Mouse (Mus musculus) kidney, embryonic 14.5 days (tissue): ENCODE measurements around the gene Pnma1. TPM values are rescaled to one million over a fixed set of nuclear protein-coding genes. Genes with fewer than 3 reads are reported as not detected.
A peak's percentile ranks its signal among the peaks of the same experiment; 100 is the strongest.
"Not testable (repeated sequence)": the region's sequence is repeated elsewhere in the genome, so short reads cannot be mapped to it uniquely, and the experiment has no call there.

Source experiments
- ATAC-seq: fragments of 200-750 bp; cut with Nextera tagmentation; 2 replicates; pipeline ENCODE4 v1.8.0; 2017; ENCODE audit warnings: moderate number of reproducible peaks, mild to moderate bottlenecking, moderate TSS enrichment, moderate library complexity; ENCODE audit not compliant: low FRiP score, low TSS enrichment
- H3K27ac ChIP-seq: fragments of 300-500 bp; sonication (generic); 2 replicates; pipeline ENCODE4 v1.5.1; 2014; ENCODE audit warnings: low read depth, mild to moderate bottlenecking, low read length, moderate library complexity, mixed read lengths
- H3K27me3 ChIP-seq: fragments of 300-500 bp; sonication (generic); 2 replicates; pipeline ENCODE4 v1.6.1; 2014; ENCODE audit warnings: mild to moderate bottlenecking, low read length; ENCODE audit not compliant: control insufficient read depth, insufficient read depth
- H3K36me3 ChIP-seq: fragments of 300-500 bp; sonication (generic); 2 replicates; pipeline ENCODE4 v1.6.1; 2014; ENCODE audit warnings: low read length, mixed read lengths; ENCODE audit not compliant: control insufficient read depth, insufficient read depth
- H3K4me1 ChIP-seq: fragments of 300-500 bp; sonication (generic); 2 replicates; pipeline ENCODE4 v1.6.1; 2014; ENCODE audit warnings: low read length, mixed read lengths; ENCODE audit not compliant: control insufficient read depth, insufficient read depth
- H3K4me2 ChIP-seq: fragments of 300-500 bp; sonication (generic); replicated peaks from 2 replicates; pipeline ENCODE4 v1.6.1; 2014; ENCODE audit warnings: low read depth, mild to moderate bottlenecking, low read length
- H3K4me3 ChIP-seq: fragments of 300-500 bp; sonication (generic); 2 replicates; pipeline ENCODE4 v1.5.1; 2014; ENCODE audit warnings: mild to moderate bottlenecking, low read length
- H3K9ac ChIP-seq: fragments of 300-500 bp; sonication (generic); 2 replicates; pipeline ENCODE4 v1.6.1; 2014; ENCODE audit warnings: low read depth, mild to moderate bottlenecking, low read length, moderate library complexity
- H3K9me3 ChIP-seq: fragments of 300-500 bp; sonication (generic); 2 replicates; pipeline ENCODE4 v1.6.1; 2016; ENCODE audit warnings: low read length; ENCODE audit not compliant: control insufficient read depth
- WGBS: fragments of 180-500 bp; shearing (Covaris S2); extraction: QIAGEN DNeasy Blood & Tissue Kit; methylation state at CpG from one replicate; pipeline ENCODE4 v1.1.7; 2014; 5-methylcytosine and 5-hydroxymethylcytosine counted together
- polyA plus RNA-seq: library from polyadenylated mRNA; unstranded; fragments of >200 nt; fragmentation: Nextera tagmentation; extraction: Ambion mirVana; gene quantifications from 2 replicates; pipeline ENCODE4 v1.2.1, GENCODE M21; 2014

The Pnma1 gene
- polyA plus RNA-seq, 1 experiment from 2014 or later, result 0.51 TPM

DNA sequence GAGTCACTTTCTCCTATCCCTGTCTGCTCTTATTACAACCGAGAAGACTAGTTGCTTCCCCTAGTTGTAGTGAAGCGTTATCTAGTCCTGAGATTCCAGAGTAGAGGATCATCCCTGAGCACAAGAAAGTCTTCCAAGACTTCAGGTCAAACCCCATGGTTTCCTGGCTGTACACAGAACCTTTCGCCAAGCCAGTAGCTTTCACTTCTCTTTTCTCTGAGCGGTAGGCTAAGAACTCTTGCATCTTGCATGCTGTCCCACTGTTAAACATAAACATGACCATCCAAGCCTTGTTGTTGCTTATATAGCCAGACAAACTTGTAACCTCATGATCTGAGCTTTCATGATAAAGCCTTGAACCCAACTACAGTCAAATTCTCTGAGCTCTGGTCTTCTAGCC lies 37.5 kb downstream of the Pnma1 start:
- Histone ChIP-seq H3K27ac (no peak overlapping the region), H3K4me3 (no peak overlapping the region), H3K9me3 (no peaks in the 10 kb centered on the region), H3K9ac (no peak overlapping the region), H3K27me3 (no peaks in the 10 kb centered on the region), H3K36me3 (no peaks in the 10 kb centered on the region), H3K4me2 (no peak overlapping the region), H3K4me1 (peaks cover 8% of the 10 kb centered on the region; the same call in 1 of the 2 replicates)
- WGBS, result 93% methylated on average over 4 of the region's 4 CpGs
- ATAC-seq, result no peak

- no peak for ATAC-seq
- Histone ChIP-seq H3K27me3 (no peaks in the 10 kb centered on the region), H3K36me3 (no peaks in the 10 kb centered on the region), H3K4me2 (no peak overlapping the region), H3K4me1 (peaks cover 4% of the 10 kb centered on the region; the same call in 1 of the 2 replicates), H3K27ac (no peak overlapping the region), H3K9me3 (no peaks in the 10 kb centered on the region), H3K9ac (no peak overlapping the region), H3K4me3 (no peak overlapping the region)
- 69% methylated on average over 1 of the region's 1 CpGs for WGBS
Measured at GRCm38 (mm10) chr12:84109924-84110323, 38.4 kb downstream of the Pnma1 start.

- no peak overlapping the region for H3K27ac ChIP-seq
- H3K4me2 ChIP-seq, result no peak overlapping the region
- no peaks in the 10 kb centered on the region for H3K27me3 ChIP-seq
- H3K4me1 ChIP-seq, result no peaks in the 10 kb centered on the region
- WGBS, result 78% methylated on average over 1 of the region's 1 CpGs
- no peak overlapping the region for H3K9ac ChIP-seq
- no peaks in the 10 kb centered on the region for H3K36me3 ChIP-seq
- H3K9me3 ChIP-seq, result no peaks in the 10 kb centered on the region
- H3K4me3 ChIP-seq, result no peak overlapping the region
- no peak for ATAC-seq
Measured at GRCm38 (mm10) chr12:84107692-84108091, 40.6 kb downstream of the Pnma1 start.

GRCm38 (mm10) chr12:84107012-84107411 lies 41.3 kb downstream of the Pnma1 start:
- H3K9me3 ChIP-seq, result no peaks in the 10 kb centered on the region
- no peaks in the 10 kb centered on the region for H3K4me1 ChIP-seq
- no peaks in the 10 kb centered on the region for H3K36me3 ChIP-seq
- no peak overlapping the region for H3K9ac ChIP-seq
- no peak overlapping the region for H3K4me3 ChIP-seq
- no peak for ATAC-seq
- H3K4me2 ChIP-seq, result no peak overlapping the region
- 57% methylated on average over 3 of the region's 3 CpGs for WGBS
- no peaks in the 10 kb centered on the region for H3K27me3 ChIP-seq
- no peak overlapping the region for H3K27ac ChIP-seq

DNA sequence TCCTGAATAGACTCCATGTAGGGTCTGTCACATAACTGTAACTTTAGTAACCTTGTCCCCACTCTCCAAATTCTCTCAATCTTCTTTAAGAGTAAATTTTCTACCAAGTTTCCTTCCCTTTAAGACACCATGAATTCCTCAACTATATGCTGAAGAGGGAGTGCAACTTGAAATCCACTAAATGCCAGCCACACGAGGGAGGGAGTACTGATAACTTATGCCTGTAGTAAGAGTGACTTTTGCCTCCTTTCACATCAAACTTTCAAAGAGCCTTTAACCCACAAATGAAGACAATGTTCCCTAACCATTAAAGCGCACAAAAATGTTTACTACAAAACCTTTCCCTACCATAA lies 46.8 kb downstream of the Pnma1 start:
- ATAC-seq, result no peak
- Histone ChIP-seq H3K4me2 (peak overlapping the region; percentile 78), H3K9me3 (no peaks in the 10 kb centered on the region), H3K9ac (peak overlapping the region; percentile 65; the same call in 1 of the 2 replicates), H3K27me3 (no peaks in the 10 kb centered on the region), H3K27ac (no peak overlapping the region), H3K36me3 (no peaks in the 10 kb centered on the region), H3K4me3 (peak overlapping the region; percentile 50), H3K4me1 (no peaks in the 10 kb centered on the region)
- WGBS, result 49% methylated on average over 2 of the region's 2 CpGs

GRCm38 (mm10) chr12:84100604-84101492 lies 47.4 kb downstream of the Pnma1 start, which contains the start of gene Acot6:
Acot6 (plus strand) TSS chr12:84100654.
- not testable (repeated sequence) for H3K27me3 ChIP-seq, H3K27ac ChIP-seq, H3K4me1 ChIP-seq, H3K9me3 ChIP-seq, H3K36me3 ChIP-seq
- Histone ChIP-seq H3K4me2 (peak within 1 kb of the TSS; percentile 78), H3K4me3 (peak within 1 kb of the TSS; percentile 50), H3K9ac (peak within 1 kb of the TSS; percentile 65)
- WGBS, result under 1% methylated on average over 49 of the region's 80 CpGs
- peak; percentile 76 for ATAC-seq

- no peak for ATAC-seq
- 0 out of 2 replicates have a peak overlapping the region, but pooled peaks have one; percentile 78 for H3K4me2 ChIP-seq
Measured at GRCm38 (mm10) chr12:84100071-84100470, 48.2 kb downstream of the Pnma1 start.

DNA sequence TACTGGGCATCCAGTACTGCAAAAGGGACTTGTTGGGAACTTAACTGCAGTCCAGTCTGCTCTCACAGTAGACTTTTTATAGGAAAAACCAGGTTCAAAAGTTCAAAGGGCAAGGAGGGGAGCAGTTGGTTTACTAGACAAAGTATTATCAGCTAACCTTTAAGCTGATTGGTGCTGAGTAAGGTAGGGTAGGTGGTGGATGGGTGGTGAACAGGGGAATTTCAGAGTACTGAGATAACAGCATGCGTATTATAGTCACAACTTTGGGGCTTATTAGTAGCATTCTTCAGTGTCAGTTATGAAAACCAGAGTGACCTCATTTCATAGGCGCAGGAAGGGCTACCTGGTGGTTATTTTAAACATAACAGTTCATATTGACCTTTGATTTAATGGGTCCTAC lies 48.7 kb downstream of the Pnma1 start:
- Histone ChIP-seq H3K9ac (no peak overlapping the region), H3K9me3 (peaks cover 3% of the 10 kb centered on the region; the same call in 1 of the 2 replicates), H3K27ac (no peak overlapping the region), H3K4me3 (no peak overlapping the region), H3K4me1 (no peaks in the 10 kb centered on the region), H3K4me2 (no peak overlapping the region), H3K36me3 (no peaks in the 10 kb centered on the region), H3K27me3 (no peaks in the 10 kb centered on the region)
- 97% methylated on average over 2 of the region's 2 CpGs for WGBS
- ATAC-seq, result no peak

More at GRCm38 (mm10) chr12:84100071-84100470, 48.2 kb downstream of the Pnma1 start:
- no peaks in the 10 kb centered on the region for H3K27me3 ChIP-seq
- H3K36me3 ChIP-seq, result no peaks in the 10 kb centered on the region
- H3K9ac ChIP-seq, result no peak overlapping the region
- H3K27ac ChIP-seq, result no peak overlapping the region
- no peaks in the 10 kb centered on the region for H3K4me1 ChIP-seq
- peaks cover 3% of the 10 kb centered on the region; the same call in 1 of the 2 replicates for H3K9me3 ChIP-seq
- WGBS, result 50% methylated on average over 1 of the region's 1 CpGs
- H3K4me3 ChIP-seq, result no peak overlapping the region
